Mouse (Mus musculus): Measurements from ENCODE around the gene Scamp4.

Scamp4 gene

DNA sequence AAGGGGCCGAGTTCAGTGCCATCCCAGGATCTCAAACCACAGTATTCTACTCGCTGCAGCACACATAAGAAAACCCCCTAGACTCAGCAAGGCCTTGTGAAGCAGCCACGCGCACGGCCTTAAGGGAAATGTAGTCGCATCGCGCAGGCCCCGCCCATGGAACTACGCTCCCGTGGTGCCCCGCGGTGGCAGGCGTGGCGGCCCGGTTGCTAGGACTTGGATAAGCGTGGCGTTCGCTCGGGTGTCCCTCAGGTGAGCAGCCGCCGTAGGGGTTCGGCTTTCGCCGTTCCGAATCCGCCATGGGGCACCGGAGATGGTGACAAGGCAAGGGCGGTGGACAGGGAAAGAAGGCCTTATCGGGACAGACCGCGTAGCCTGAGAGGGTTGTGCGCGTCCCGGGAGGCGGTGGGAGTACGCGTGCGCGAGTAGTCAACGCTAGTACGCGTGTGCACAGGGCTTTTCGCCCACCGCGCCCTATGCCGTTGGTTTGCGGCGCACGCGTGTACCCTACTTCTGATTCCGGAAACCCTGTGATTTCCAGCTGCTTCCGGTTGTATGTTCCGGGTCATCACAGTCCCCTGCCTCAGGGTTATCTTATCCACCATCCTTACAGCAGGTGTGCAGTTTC lies at the start of gene Scamp4, which contains the start of gene Adat3:
Scamp4 (plus strand) TSS at position 175 of the 628 bp plus-strand sequence.
Adat3 (plus strand) TSS at position 183 of the 628 bp plus-strand sequence.
- peak; percentile 99 for DNase-seq

DNA sequence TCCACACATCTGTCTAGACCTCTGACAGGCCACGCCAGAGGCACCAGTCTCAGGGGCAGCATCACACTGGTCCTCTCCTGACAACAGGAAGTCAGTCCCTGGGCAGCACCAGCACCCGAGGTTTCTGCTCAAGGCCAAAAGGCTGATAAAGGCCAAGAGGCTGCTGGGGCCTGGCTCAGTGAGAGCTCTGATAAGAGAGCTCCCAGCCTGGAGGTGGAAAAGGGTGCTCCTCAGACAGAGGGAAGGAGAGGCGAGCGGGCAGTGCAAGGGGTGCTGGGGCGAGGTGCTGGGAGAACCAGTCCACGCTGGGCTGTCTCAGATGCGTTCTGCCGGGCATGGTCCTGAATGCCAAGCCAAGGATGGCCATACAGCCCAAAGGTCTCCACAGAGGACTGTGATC lies 49.1 kb upstream of the Scamp4 start:
- no peak for DNase-seq

DNA sequence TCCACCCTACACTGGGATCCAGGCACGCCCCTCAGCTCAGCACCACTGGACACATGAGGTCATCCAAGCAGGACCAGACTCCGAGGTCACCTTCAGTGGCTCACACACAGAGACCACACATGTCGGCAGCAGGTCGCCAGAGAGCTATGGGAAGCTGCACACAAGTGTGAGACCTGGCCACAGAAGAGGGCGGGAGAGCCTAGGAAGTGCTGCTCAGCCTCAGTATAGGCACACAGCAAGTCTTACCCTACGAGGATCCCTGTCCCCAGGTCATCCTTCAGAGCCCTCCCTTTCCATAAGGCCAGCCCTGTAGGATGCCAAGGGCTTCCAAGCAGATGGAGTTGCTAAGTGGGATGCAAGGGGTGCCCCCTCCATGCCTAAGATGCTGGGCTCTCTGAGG lies 48.7 kb upstream of the Scamp4 start:
- no peak for DNase-seq

DNA sequence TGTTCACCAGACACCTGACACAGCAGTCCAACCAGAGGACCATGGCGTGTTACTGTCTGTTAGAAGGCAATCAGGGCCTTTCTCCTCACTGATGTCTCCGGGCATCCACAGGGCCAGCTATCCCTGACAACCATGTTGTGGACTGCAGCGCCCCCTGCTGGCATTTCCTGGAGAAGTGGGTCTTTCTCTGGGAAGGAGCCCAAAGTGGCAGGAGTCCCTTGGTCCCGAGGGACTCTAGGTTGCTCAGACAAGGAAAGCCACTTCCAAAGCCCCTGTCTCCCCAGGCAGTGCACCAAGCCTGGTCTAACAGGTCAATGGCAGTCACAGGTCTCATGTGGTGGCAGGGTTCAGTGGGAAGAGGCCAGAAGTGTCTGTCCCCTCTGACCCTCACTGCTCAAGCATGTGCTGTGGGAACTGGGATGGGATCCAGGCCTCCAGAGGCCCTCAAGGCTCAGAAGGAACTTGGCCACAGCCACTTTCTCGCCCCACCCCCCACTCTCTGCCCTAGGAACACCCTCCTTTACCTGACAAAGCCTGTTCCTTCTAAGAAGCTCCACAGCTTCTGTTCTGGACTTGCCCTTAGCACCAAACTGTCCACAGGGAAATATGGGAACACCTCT lies 45.2 kb upstream of the Scamp4 start:
- DNase-seq = peak; percentile 79

DNA sequence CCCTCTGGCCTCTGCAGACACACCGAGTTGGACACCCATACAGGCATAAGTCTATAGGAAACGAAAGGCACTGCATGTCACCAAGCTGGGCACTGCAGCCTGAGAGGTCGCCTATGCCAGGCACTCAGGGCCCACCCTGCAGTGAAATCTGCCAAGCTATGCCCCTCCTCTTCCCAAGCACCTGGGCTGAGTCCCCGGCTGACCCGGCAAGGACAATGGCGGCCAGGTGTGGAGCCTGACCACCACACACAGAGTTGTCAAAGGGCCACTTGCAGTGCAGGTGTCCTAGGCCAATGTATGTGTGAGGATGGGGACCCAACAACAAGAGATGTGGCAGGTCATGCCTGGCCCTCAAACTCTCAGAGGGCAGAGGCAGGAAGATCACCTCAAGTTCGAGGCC lies 43.2 kb upstream of the Scamp4 start:
- no peak for DNase-seq

DNA sequence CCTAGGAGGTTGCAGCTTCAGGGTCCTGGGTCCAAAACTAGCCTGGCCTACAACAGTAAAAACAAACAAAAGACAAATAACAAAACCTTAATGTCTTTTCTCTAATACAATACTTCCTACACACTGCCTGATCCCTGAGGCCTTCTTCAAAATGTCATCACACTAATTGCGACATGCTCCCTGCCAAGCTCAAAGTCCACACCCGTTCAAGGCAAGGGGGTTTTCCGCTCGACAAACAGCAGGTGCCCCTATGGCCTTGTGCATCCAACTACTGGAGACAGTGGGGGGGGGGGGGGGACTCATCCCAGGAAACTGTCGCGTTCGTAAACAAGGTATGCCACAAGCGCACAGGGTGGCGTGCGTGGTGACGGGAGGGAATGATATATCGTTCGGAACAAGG lies 42.1 kb upstream of the Scamp4 start:
- no peak for DNase-seq

DNA sequence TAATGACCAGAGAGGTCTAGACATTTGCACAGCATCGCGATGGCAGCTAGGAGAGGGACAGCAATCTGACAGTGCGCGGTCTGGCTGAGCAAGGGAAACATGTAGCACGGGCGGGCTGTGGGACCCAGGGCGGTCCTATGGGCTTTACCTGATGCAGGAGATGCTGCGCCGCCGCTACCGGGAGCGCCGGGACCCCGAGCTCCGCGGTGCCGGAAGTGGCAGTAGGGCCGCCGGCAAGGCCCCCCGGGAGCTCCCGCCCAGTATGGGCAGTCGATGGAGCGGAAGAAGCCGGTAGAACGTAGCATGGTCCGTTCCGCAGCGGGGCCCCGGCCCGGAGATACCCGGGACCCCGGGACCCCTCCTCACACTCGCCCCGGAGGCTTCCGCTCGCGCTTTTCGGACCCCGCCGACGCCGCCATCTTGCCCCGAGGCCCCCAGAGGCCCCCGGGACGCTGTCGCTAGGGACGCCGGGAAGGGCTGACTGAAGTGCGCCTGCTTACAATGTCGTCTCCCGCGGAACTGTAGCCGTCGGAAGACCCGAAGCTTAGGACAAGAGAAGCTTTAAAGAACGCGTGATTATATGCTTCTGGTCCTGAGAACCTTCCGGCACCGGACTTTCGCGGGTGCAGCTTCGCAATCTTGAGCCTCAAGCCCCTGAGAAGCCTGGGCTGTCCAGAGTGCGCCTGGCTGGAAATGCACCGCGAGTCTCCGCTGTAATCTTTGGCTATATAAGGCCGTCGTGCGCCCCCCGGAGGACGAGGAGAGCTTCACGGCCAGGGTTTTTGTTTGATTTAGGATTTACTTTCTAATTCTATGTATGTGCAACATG lies 41.3 kb upstream of the Scamp4 start, which contains the start of gene Rexo1:
Rexo1 (minus strand) TSS at position 445 of the 829 bp plus-strand sequence.
- peak; percentile 97 for DNase-seq

DNA sequence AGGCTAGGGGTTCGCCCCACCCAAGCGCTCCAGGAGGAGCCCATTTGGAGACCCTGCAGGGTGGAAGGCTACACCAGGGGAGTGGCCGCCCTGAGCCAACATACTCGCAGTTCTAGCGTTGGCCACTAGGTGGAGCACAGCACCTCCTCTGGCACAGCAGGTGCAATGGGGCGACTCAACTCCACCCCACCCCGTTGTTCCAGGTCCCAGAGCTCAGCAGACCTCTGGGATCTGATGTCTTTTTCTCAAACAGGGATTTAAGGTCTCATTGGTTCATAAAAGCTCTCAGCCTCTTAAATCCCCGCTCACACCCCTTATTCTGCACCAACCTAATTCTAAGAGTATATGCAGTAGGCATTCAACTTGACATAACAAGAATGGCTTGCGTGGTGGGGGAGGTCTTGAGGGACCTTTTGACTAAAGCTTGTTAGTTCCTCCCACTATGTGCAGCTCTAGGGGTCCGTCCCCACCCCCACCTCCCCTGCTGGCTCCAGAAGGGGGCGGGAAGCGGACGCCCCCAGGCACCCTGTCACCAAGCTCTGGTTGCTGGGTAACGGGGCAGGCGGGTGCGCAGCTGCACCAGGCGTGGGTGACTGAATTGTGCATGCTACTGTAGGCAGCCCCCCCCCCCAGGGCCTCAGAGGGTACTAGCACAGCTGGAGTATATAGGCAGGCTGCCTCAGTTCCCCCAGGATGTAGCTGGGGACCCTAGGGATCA lies 36.1 kb upstream of the Scamp4 start:
- DNase-seq = peak; percentile 85

DNA sequence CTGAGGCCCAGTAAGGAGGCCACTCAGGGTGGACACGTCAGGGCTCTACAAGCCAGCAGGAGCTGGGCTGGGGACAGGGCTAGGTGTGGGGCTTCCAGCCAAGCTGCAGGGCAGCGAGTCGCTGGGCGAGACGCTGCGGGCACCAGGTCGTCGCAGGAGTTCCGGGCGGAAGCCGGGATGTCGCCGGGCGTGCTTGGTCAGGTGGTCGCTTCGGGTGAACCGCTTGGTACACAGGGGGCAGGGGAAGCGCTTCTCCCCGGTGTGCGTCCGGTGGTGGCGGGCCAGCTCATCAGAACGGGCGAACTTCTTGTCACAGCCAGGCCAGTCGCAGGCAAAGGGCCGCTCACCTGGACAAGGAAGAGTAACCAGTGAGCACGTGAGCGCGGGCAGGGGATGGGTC lies 33.8 kb upstream of the Scamp4 start:
- DNase-seq = no peak

DNA sequence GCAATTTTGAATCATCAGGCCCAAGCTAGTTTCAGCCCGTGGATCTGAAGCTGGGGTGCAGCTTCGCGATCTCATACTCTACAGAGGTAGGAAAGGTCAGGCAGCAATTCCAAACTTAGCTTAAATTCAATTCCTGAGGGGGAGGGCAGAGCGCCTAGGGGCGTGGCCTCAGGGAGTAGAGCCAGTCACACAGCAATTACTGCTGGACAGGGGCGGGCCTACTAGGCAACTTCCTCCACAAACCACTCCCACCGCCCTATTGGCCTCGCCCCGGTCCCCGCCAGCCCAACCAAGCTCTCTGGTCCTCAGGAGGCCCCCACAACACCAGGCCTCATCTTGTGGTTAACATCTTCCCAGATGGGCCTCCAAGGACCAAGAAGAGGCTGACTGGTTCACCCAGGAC lies 33.0 kb upstream of the Scamp4 start:
- DNase-seq = peak; percentile 73

DNA sequence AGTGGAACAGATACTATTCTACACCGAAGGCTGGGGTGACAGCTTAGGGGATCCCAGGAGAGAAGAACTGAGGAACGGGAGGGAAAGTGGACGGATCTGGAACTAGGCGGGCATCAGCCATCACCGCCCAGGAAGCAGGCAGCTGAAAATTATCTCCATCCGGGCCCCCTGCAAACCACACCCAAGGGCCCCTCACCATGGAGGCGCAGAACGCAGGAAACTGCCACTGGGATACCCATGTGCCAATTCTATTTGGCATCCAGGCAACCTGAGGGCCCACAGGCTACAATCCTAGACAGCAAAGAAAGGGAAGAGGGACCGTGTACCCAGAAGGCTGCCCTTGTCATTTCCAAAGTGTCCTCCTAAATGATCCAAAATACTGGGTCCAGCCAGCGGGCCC lies 32.3 kb upstream of the Scamp4 start:
- no peak for DNase-seq

DNA sequence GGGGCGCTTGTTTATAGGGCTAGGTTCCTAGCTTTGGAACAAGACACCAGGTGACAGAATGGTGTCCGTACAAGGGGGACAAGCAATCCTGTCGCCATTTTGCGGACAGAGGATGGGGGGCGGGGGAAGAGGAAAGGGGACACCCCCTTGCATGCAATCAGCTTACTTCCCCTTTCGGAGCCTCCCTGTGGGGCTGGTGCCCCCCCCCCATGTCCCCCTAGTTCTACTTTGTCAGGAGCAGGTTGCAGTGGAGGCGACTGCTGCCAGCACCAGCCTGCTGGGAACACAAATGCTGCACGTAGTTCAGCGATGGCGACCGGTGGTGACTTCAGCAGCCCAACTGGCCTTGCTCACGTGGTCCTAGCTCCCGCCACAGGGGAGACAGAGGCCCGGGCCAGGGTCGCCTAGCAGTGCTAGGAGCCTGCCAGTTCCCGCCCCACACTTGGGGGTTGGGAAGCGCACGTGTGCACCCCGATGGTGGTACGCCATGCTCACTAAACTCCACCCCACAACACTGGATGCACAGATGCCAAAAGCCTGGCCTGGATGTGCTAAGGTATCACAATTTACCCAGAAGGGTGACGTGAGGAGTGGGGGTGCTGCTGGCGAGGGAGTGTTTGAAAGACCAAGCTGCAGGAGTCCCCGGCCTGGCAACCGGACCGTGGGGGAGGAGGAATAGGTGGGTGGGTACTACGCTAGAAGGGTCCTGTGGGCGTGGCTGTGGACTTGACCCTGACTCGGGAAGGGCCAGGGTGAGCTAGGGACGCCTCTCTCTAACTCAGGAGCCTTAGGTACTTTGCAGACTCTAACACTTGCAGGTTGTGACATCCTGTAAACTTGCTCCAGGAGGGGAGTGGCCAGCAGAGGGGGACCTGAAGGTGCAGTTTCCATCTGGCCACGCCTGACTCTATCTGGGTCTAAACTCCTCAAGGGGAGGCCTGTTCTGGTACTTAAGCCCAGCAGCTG lies 31.5 kb upstream of the Scamp4 start:
- peak; percentile 67 for DNase-seq

DNA sequence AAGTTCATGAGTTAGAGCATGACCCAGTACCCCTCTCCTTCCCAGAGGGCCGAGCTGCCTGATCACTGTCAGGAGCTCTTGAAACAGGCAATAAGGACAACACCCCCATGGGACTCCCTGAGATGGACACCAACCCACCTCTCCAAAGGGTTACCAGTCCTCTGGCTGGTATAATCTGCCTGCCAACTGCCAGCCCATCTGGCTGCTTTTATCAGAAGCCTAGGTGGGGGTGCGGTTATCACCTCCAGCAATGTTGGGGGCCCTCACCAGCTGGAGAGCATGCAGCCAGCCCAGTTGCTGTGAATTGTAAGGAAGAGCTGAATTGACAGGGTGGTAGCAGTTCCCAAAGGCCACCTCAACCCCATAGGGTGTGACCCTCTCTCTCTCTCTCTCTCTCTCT lies 30.2 kb upstream of the Scamp4 start:
- no peak for DNase-seq

DNA sequence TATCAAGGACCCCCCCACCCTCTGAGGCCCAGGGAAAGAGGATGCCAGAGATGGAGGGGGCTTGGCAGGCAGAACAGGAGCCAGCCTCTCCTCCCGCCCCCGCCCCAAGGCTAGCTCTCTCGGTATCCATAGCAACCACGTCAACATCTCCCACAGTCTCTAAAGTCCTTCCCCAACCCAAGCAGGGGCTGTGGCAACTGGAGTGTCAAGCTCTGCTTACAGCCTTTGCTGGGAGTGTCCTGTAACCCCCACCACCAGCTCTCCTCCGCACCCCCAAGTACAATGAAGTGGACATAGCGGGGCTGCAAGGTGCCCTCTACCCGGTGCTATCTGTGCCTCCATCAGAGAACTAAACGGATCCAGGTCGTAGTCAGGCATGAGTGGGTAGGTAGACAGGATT lies 28.7 kb upstream of the Scamp4 start:
- no peak for DNase-seq

DNA sequence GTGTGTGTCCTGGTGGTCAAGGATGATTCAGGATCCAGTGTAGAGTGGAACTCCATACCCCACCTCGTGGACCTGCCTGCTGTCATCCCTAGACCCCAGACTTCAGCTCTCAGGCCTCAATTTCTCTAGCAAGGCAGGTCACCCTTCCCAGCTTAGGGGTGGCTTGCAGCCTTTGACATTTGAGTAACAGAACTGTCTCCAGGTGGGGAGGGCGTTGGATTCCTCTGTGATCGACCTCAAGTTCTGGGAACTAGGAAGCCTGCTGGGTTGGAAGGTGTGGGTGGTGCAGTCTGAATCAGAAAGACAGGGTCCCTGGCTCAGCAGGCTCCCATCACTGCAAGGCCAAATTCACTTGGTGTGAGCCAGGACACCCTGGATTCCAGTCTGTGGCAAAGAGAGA lies 27.8 kb upstream of the Scamp4 start:
- no peak for DNase-seq

DNA sequence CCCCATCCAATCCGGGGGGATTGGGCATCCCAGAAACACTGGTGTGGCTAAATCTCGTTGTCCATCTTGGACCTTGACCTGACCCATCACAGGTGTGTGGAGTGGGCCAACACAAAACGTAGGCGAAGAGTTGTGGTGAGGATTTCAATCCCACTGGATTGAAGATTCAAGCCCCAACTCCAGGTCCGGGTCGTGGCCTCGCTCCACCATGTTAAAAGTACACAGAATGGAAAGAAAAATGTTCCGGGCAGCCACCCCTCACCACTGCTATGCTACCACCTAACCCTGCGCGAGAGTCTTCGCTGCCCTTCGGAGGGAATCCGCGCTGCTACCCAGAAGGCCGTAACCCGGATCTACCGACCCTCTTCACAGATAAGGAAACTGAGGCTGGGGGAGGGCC lies 26.7 kb upstream of the Scamp4 start:
- DNase-seq = no peak

DNA sequence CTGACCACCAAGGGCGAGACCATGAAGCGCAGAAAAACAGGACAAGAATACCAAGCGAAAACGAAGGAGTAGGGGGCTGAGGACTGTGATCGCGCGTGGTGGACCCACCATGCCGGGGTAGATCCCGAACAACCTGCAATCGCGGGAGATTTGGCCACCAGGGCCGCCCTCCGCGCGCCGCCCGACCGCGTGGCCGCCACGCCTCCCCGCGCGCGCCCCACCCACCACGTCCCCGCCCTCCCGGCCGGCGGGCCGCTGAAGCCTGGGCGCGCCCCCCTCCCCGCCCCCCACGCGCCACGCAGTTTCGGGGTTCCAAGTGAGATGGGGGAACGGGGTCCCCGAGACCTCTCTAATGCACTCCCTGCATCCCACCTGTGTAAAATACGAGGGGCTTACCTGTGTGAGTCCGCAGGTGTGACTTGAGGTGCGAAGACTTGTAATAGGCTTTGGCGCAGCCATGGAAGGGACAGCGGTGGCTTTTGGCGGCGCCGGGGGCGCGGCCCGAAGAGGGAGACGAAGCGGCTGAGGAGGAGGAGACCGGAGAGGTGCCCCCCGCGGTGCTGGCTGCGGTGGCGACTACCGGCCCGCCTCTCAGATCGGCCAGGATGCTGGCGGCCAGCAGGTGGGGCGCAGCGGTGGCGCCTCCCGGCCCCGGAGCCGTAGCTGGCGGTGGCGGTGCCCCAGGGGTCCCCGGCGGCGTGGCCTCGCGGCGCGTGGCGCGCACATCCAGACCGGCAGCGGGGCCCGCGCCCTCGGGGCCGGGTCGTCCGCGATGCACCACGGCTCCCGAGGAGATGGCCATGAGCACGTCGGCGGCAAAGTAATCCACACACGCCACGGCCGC lies 26.1 kb upstream of the Scamp4 start:
- DNase-seq = peak; percentile 69

DNA sequence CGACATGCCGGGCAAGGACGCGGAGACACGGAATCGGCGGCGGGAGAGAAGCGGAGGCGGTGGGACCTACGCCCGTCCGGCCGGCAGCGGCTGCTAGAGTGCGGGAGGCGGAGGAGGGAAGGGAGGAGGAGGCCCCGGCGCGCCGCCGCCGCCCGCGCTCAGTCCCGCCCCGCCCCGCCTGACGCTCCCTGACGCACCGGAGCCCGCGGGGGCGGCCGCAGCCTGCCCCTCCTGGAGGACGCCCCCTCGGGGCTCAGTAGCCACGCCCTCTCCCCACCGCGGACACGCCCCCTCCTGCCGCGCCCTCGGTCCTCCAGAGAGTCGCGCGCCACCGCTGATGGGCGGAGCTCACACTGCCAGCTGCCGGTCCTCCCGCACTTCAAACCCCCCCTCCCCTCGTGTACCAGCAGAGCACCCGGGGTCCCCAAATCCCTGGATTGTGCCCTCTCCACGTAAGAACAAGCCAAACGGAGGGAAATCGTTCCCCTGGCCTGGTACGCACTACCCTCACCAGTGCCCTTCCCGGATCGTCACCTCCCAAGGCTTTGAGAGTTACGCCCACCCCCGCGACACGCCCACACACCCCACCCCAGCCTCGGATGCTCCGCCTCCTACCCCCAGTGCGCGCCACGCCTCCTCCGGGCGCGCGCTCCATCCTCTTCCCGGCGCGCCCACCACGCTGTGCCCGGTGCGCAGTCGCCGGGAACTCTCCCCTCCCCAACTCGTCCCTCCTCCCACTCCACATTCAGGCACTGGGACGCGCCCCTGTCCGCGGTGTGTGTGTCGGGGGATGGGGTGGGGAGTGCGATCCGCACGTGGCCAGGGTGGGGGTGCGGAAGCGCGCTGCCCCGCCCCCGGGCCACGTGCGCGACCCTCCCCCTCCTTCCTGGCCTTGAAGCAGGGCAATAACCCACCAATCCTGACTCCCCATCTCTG lies 25.2 kb upstream of the Scamp4 start, which contains the start of gene Klf16:
Klf16 (minus strand) TSS at position 127 of the 936 bp plus-strand sequence.
- peak; percentile 95 for DNase-seq

DNA sequence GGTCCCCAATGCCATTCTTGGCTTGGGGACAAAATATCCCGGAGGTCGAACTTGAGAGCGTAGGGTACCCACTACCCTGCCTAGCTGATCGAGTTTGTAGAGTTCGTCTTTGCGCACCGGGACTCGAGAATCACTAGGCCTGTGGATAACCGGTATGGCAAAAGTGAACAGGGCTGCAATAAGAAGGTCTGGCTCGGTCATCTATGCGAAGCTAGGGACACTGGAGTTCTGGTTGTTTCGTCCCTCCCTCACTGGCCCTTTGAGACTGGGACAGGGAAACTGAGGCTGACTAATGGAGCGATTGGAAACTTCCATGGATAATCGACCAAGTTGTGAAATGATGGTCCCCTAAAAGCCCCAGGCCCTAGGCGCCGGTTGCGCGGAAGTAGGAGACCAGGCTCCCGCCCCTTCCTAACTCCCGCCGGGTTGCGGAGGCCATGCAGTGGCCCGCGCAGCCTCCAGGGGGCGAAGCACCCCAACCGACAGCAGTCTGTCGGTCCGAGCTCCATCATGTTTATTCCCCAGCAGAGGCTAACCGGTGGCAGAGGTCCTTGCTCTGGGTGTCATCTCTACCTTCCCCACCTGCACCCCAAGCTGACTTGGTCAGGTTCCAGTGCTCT lies 24.4 kb upstream of the Scamp4 start:
- DNase-seq = peak; percentile 89

All from embryo, embryonic 11 days (tissue).